Mouse (Mus musculus) forebrain, embryonic 11.5 days (tissue): ENCODE data around the gene Fam13a. TPM values are rescaled to one million over a fixed set of nuclear protein-coding genes. Genes with fewer than 3 reads are reported as not detected.

ENCODE experiments used
- ATAC-seq: fragments of 200-750 bp; cut with Nextera tagmentation; replicated peaks from 2 replicates; pipeline ENCODE4 v1.8.0; 2017; ENCODE audit warnings: moderate TSS enrichment; ENCODE audit not compliant: low FRiP score
- DNase-seq: peaks from one replicate; pipeline ENCODE4 v3.0.0-alpha.2; 2017; ENCODE audit warnings: low spot score
- H3K27ac ChIP-seq: fragments of 300-500 bp; sonication (generic); 2 replicates; pipeline ENCODE4 v1.5.1; 2014; ENCODE audit warnings: low read depth, low read length
- H3K27me3 ChIP-seq: fragments of 300-500 bp; sonication (generic); 2 replicates; pipeline ENCODE4 v1.6.1; 2014; ENCODE audit warnings: mild to moderate bottlenecking, low read length, mixed read lengths; ENCODE audit not compliant: control insufficient read depth, insufficient read depth
- H3K36me3 ChIP-seq: fragments of 300-500 bp; sonication (generic); 2 replicates; pipeline ENCODE4 v1.6.1; 2014; ENCODE audit warnings: mild to moderate bottlenecking, low read length, moderate library complexity, mixed read lengths; ENCODE audit not compliant: control insufficient read depth, insufficient read depth
- H3K4me1 ChIP-seq: fragments of 300-500 bp; sonication (generic); replicated peaks from 2 replicates; pipeline ENCODE4 v1.6.1; 2014; ENCODE audit warnings: low read length, mixed read lengths; ENCODE audit not compliant: control insufficient read depth, insufficient read depth
- H3K4me2 ChIP-seq: fragments of 300-500 bp; sonication (generic); 2 replicates; pipeline ENCODE4 v1.6.1; 2014; ENCODE audit warnings: low read depth, mild to moderate bottlenecking, low read length, moderate library complexity, mixed read lengths; ENCODE audit not compliant: severe bottlenecking
- H3K4me3 ChIP-seq: fragments of 300-500 bp; sonication (generic); 2 replicates; pipeline ENCODE4 v1.5.1; 2014; ENCODE audit warnings: low read depth, low read length
- H3K9ac ChIP-seq: fragments of 300-500 bp; sonication (generic); 2 replicates; pipeline ENCODE4 v1.6.1; 2014; ENCODE audit warnings: low read length
- H3K9me3 ChIP-seq: fragments of 300-500 bp; sonication (generic); 2 replicates; pipeline ENCODE4 v1.6.1; 2016; ENCODE audit warnings: low read length, mixed read lengths; ENCODE audit not compliant: control insufficient read depth
- WGBS: fragments of 180-500 bp; shearing (Covaris S2); extraction: QIAGEN DNeasy Blood & Tissue Kit; methylation state at CpG from one replicate; pipeline ENCODE4 v1.1.7; 2014; 5-methylcytosine and 5-hydroxymethylcytosine counted together
- polyA plus RNA-seq: library from polyadenylated mRNA; unstranded; fragments of >200 nt; fragmentation: Nextera tagmentation; extraction: Ambion mirVana; gene quantifications from 2 replicates; pipeline ENCODE4 v1.2.1, GENCODE M21; 2014

The Fam13a gene
- polyA plus RNA-seq, 1 experiment from 2014 or later = 3.7 TPM

GRCm38 (mm10) chr6:59031539-59031938, 7.2 kb upstream of the Fam13a start:
- Histone ChIP-seq H3K9ac (no peak overlapping the region), H3K27me3 (no peaks in the 10 kb centered on the region), H3K9me3 (no peaks in the 10 kb centered on the region), H3K4me2 (no peak overlapping the region), H3K4me3 (no peak overlapping the region), H3K4me1 (no peaks in the 10 kb centered on the region), H3K27ac (no peak overlapping the region), H3K36me3 (no peaks in the 10 kb centered on the region)
- DNase-seq (no peak), ATAC-seq (no peak)
- WGBS = 87% methylated on average over 6 of the region's 6 CpGs

- no peak overlapping the region for H3K9ac ChIP-seq
- WGBS = 92% methylated on average over 2 of the region's 2 CpGs
- no peaks in the 10 kb centered on the region for H3K36me3 ChIP-seq
Measured at GRCm38 (mm10) chr6:59030667-59031066, 6.3 kb upstream of the Fam13a start.

GRCm38 (mm10) chr6:59030037-59030436, 5.7 kb upstream of the Fam13a start:
- no peak for DNase-seq
- ATAC-seq = no peak
- Histone ChIP-seq H3K9ac (no peak overlapping the region), H3K9me3 (no peaks in the 10 kb centered on the region), H3K4me1 (no peaks in the 10 kb centered on the region), H3K4me3 (no peak overlapping the region), H3K27ac (no peak overlapping the region), H3K4me2 (no peak overlapping the region), H3K36me3 (no peaks in the 10 kb centered on the region), H3K27me3 (no peaks in the 10 kb centered on the region)

More at GRCm38 (mm10) chr6:59030667-59031066, 6.3 kb upstream of the Fam13a start:
- no peak overlapping the region for H3K27ac ChIP-seq
- no peak overlapping the region for H3K4me3 ChIP-seq
- no peak overlapping the region for H3K4me2 ChIP-seq
- no peak for DNase-seq
- no peaks in the 10 kb centered on the region for H3K4me1 ChIP-seq
- ATAC-seq = no peak
- no peaks in the 10 kb centered on the region for H3K9me3 ChIP-seq
- no peaks in the 10 kb centered on the region for H3K27me3 ChIP-seq

- H3K27ac ChIP-seq = no peak overlapping the region
- no peaks in the 10 kb centered on the region for H3K9me3 ChIP-seq
- DNase-seq = no peak
- H3K27me3 ChIP-seq = no peaks in the 10 kb centered on the region
- H3K4me1 ChIP-seq = no peaks in the 10 kb centered on the region
- H3K9ac ChIP-seq = no peak overlapping the region
- ATAC-seq = no peak
- H3K36me3 ChIP-seq = no peaks in the 10 kb centered on the region
- H3K4me3 ChIP-seq = no peak overlapping the region
- no peak overlapping the region for H3K4me2 ChIP-seq
- WGBS = 91% methylated on average over 2 of the region's 2 CpGs
Measured at GRCm38 (mm10) chr6:59028871-59029270, 4.5 kb upstream of the Fam13a start.

GRCm38 (mm10) chr6:59024806-59025205, 457 bp upstream of the Fam13a start:
- peak overlapping the region; percentile 58; the same call in 1 of the 2 replicates for H3K4me2 ChIP-seq
- no peaks in the 10 kb centered on the region for H3K36me3 ChIP-seq
- WGBS = 33% methylated on average over 3 of the region's 3 CpGs
- no peaks in the 10 kb centered on the region for H3K27me3 ChIP-seq
- H3K4me3 ChIP-seq = no peak overlapping the region; the same call in 1 of the 2 replicates
- DNase-seq (no peak), ATAC-seq (peak; percentile 25)
- H3K9ac ChIP-seq = peak overlapping the region; percentile 53; the same call in 1 of the 2 replicates
- no peak overlapping the region for H3K27ac ChIP-seq
- H3K4me1 ChIP-seq = no peaks in the 10 kb centered on the region
- no peaks in the 10 kb centered on the region for H3K9me3 ChIP-seq

GRCm38 (mm10) chr6:59023455-59024163, 740 bp downstream of the Fam13a start:
- H3K36me3 ChIP-seq = no peaks in the 10 kb centered on the region
- peak overlapping the region; percentile 53 for H3K9ac ChIP-seq
- H3K27ac ChIP-seq = no peak overlapping the region
- no peaks in the 10 kb centered on the region for H3K9me3 ChIP-seq
- DNase-seq (no peak), ATAC-seq (no peak)
- peak overlapping the region; percentile 58 for H3K4me2 ChIP-seq
- peak overlapping the region; percentile 43 for H3K4me3 ChIP-seq
- H3K27me3 ChIP-seq = no peaks in the 10 kb centered on the region
- 46% methylated on average over 6 of the region's 6 CpGs for WGBS
- H3K4me1 ChIP-seq = no peaks in the 10 kb centered on the region

GRCm38 (mm10) chr6:59022621-59023020, 1.7 kb downstream of the Fam13a start:
- Histone ChIP-seq H3K27ac (no peak overlapping the region), H3K36me3 (no peaks in the 10 kb centered on the region), H3K4me2 (no peak overlapping the region), H3K4me1 (no peaks in the 10 kb centered on the region), H3K9me3 (no peaks in the 10 kb centered on the region), H3K27me3 (no peaks in the 10 kb centered on the region), H3K9ac (no peak overlapping the region), H3K4me3 (no peak overlapping the region)
- WGBS = 87% methylated on average over 2 of the region's 2 CpGs
- no peak for ATAC-seq
- no peak for DNase-seq

- H3K4me3 ChIP-seq = no peak overlapping the region
- no peaks in the 10 kb centered on the region for H3K27me3 ChIP-seq
- no peaks in the 10 kb centered on the region for H3K36me3 ChIP-seq
- no peak overlapping the region for H3K9ac ChIP-seq
- H3K4me1 ChIP-seq = no peaks in the 10 kb centered on the region
- H3K4me2 ChIP-seq = no peak overlapping the region
- no peak for DNase-seq
- 86% methylated on average over 2 of the region's 2 CpGs for WGBS
- H3K9me3 ChIP-seq = no peaks in the 10 kb centered on the region
- no peak for ATAC-seq
- H3K27ac ChIP-seq = no peak overlapping the region
Measured at GRCm38 (mm10) chr6:59020346-59020745, 4.0 kb downstream of the Fam13a start.

GRCm38 (mm10) chr6:59019847-59020246, 4.5 kb downstream of the Fam13a start:
- H3K4me2 ChIP-seq = no peak overlapping the region
- H3K4me1 ChIP-seq = no peaks in the 10 kb centered on the region
- H3K4me3 ChIP-seq = no peak overlapping the region
- WGBS = 94% methylated on average over 1 of the region's 1 CpGs
- no peaks in the 10 kb centered on the region for H3K36me3 ChIP-seq
- ATAC-seq = no peak
- H3K9ac ChIP-seq = no peak overlapping the region
- no peak overlapping the region for H3K27ac ChIP-seq
- no peaks in the 10 kb centered on the region for H3K27me3 ChIP-seq
- no peak for DNase-seq
- no peaks in the 10 kb centered on the region for H3K9me3 ChIP-seq
